Mouse (Mus musculus) right cerebral cortex, postnatal 4 days (tissue): ENCODE results near the gene Col5a3.
A peak's percentile ranks its signal among the peaks of the same experiment; 100 is the strongest.
"Not testable (repeated sequence)": the region's sequence is repeated elsewhere in the genome, so short reads cannot be mapped to it uniquely, and the experiment has no call there.

Experiments used
- DNase-seq: peaks from one replicate; pipeline ENCODE4 v3.0.0-alpha.2; 2022

Col5a3 gene

GRCm38 (mm10) chr9:20814521-20815272 is at the start of gene Col5a3:
Gene Col5a3, minus strand, starts transcription at chr9:20815067.
- no peak for DNase-seq

- DNase-seq = no peak
Observed at GRCm38 (mm10) chr9:20862225-20862624, 47.4 kb upstream of the Col5a3 start.

DNA sequence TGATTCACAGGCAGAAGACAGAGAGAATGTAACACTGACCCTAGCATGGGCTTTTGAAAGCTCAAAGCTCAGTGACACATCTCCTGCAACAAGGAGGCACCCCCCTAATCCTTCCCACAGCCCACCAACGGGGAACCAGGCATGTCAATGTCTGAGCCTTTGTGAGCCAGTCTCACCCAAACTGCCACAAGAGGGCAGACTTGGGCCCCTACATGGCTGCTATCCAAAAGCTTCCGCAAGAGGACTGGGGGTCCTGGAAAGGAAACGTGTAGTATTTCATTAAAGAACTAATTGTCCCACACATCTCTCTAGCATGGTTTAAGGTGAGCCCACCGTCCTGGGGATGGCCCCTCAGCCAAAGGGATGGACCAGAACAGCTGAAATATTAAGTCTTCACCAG is 47.0 kb upstream of the Col5a3 start:
- peak; percentile 39 for DNase-seq

DNA sequence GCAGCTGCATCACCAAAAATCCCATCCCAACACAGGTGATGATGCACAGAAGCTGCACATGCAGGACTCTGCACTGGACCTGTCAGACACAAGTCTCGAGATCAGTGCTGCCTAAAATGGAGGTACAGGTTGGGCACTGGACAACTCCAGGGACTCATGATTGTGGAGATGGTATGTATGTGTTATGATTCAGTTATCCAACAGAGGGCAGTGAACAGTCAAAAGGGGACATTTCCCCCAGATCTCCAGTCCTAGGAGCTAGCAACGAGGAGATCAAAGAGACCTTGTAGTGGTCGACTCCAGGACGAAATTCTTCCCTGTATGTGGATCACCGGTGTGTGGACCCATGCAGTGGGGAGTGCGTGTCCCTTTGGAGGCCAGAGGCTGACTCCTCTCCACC is 45.1 kb upstream of the Col5a3 start:
- DNase-seq = no peak

DNA sequence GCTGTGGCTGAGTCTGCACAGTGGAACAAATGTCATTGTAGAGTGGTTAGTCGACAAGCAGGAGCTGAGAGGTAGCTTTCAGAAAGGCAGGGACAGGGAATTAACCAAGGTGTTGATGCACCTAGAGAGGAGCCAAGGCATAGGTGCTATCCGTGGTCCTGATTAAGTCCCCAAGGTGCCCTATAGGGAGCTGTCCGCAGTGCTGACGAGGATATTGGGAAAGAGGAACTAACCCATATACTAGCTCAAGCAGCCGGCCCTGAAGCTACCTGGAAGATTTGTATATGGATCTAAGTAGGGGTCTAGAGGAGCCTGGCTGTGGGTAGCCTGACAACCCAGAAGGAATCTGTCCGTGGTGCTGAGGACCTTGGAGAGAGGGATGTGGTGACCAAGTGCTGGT is 42.3 kb upstream of the Col5a3 start:
- DNase-seq = no peak

- no peak for DNase-seq
Observed at GRCm38 (mm10) chr9:20850179-20850578, 35.3 kb upstream of the Col5a3 start.

GRCm38 (mm10) chr9:20842670-20843069 is 27.8 kb upstream of the Col5a3 start:
- DNase-seq = no peak

- DNase-seq = no peak
Observed at GRCm38 (mm10) chr9:20842211-20842610, 27.3 kb upstream of the Col5a3 start.

- no peak for DNase-seq
Observed at GRCm38 (mm10) chr9:20838931-20839330, 24.1 kb upstream of the Col5a3 start.

DNA sequence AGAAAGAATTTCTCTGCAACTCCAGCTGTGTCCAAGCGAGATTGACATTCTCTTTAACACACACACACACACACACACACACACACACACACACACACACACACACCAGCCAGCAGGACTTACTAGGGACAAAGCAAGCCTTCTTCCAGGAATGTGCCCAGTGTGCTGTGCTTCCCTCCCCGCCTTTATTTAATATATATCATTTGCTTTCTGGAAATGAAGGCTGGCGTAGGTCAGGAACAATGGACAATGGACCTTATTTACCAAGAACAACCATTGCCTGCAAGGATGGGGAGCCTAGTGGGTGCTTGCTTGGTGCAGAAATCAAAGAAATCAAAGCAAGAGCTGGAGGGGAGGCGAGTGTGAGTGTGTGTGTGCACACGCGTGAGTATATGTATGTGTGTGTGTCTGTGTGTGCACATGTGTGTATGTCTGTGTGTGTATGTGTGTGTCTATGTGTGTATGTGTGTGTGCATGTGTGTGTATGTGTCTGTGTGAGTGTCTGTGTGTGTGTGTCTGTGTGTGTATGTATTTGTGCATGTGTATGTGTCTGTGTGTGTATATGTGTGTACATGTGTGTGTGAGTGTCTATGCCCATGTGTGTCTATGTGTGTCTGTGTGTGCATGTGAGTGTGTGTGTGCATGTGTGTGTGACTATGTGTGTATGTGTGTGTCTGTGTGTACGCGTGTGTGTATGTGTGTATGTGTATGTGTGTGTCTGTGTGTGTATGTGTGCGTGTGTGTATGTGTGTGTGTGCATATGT is 22.5 kb upstream of the Col5a3 start:
- no peak for DNase-seq

GRCm38 (mm10) chr9:20835431-20835954 is 20.6 kb upstream of the Col5a3 start:
- DNase-seq = not testable (repeated sequence)

DNA sequence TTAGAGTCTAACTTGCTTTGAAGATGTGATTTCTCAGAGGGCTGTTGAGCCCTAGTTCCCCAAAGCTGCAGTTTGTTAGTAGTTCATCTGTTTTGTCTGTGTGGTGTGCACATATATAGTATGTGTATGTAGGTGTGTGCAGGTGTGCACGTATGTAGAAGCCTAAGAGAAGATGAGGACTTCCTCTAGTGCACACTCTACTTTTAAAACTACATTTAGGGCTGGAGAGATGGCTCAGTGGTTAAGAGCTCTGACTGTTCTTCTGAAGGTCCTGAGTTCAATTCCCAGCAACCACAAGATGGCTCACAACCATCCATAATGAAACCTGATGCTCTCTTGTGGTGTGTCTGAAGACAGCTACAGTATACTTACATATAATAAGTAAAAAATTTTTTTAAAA is 20.0 kb upstream of the Col5a3 start:
- DNase-seq = no peak

DNA sequence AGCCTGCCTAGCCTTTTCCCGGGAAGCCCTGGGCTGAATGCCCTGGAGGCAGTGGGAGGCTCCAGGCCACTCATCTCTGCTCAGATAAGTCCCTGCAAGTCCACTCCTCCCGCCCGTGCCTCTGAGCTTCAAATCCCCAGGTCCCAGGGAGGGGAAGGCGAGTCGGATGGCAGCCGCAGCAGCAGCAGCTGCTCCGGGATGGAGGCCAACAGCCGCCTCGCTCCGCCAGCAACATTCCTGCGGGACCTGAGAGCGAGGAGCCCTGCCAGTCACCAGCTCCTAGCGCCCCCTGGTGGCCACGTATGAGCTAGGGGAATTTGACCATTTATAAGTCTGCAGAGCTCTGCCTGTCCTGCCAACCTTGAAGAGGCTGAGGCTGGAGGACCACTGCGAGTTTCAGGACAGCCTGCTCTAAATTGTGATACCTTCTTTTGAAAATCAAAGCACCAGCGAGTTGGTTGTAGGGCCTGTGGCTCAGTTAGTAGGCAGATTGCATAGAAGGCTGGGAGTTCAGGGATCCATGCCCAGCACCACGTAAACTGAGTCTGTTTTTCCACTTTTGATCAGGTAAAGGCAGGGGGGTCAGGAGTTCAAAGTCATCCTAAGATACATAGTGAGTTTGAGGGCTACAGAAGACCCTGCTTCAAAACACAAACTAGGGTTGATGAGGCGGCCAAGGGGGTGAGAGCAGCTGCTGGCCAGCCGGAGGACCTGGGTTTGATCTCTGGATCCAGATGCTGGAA is 16.2 kb upstream of the Col5a3 start:
- peak; percentile 99 for DNase-seq

DNA sequence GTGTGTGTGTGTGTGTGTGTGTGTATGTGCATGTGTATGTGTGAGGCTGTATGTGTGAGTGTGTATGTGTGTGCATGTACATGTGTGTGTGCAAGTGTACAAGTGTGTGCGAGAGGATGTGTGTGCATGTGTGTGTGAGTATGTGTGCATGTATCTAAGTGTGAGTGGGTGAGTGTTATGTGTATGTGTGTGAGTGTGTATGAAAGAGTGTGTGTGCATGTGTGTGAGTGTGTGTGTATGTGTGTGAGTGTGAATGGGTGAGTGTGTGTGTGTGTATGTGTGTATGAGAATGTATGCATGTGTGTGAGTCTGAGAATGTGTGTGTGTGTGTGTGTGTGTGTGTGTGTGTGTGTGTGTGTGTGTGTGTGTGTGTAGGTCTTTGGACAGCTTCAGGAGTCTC is 13.3 kb upstream of the Col5a3 start:
- DNase-seq = no peak

DNA sequence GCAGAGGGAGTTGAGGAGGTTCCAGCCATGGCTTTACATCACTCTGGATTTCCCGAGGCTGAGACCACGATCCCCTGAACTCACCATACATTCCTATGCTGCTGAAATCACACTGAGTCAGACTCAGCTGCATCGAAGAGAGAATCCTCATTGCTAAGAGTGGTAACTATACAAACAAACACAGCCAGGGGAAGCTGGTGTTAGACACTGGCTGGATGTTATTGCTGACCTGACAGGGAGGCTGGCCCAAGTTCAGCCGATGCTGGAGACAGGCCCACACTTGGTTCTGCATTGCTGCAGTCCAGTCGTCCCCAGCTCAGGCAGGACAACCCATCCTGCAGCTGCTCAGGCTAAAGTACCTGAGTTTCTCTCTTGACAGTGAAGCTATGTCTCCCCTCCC is 10.9 kb upstream of the Col5a3 start:
- no peak for DNase-seq

- no peak for DNase-seq
Observed at GRCm38 (mm10) chr9:20822821-20823220, 8.0 kb upstream of the Col5a3 start.

DNA sequence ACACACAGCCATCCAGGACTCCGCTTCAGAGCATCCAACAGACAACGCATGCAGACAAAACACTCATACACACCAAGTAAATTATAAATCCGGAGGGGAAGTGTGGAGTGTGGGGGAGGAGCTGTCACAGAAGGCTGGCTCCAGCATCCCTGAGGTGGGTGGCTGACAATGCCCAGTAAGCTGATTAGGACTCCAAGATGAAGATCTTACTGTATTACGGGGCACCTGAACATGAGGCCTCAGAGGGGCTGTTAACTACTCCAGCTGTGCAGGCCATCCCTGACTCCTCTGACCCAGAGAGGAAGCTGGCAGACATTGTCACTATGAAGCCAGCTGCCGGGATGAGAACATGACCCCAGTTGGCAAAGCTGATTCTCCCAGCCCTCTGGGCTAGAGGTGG is 5.1 kb upstream of the Col5a3 start:
- DNase-seq = no peak

GRCm38 (mm10) chr9:20818236-20818635 is 3.4 kb upstream of the Col5a3 start, which contains the start of gene Rdh8:
Gene Rdh8, plus strand, starts transcription at chr9:20818503.
- no peak for DNase-seq

DNA sequence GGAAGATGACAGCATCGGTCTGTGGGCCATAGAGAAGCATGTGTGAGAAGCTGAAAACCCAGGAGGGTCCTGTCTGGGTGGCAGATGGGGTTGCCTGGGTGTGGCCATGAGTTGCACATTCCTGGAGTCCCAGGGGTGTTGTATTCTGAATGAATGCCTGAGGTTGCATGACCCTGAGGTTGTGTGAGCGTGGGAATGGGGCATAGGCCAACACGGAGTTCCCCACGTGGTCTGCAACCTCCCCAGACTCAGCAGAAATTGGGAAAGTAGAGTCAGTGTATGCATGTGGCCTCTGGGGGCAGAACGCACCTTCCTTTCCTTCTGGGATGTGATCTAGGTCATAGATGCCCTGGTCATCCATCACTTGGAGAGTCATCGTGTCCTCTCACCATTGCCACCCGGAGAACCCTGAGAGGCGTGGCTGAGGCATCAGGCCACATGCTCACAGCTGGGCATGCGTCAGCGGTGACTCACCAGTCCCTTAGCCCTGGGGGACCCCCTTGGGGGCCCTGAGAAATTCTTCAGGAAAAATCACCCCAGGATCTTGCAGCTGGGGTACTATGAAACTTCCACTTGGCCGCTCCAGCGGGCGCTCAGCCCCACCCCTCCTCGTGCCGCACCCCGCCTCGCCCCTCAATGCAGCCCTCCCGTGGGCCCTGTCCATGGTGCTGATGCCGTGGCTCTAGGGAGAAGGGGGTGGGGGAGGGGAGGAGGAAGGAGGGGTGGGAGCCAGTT is 2.2 kb downstream of the Col5a3 start:
- DNase-seq = peak; percentile 17

- DNase-seq = no peak
Observed at GRCm38 (mm10) chr9:20810773-20811172, 4.1 kb downstream of the Col5a3 start.

DNA sequence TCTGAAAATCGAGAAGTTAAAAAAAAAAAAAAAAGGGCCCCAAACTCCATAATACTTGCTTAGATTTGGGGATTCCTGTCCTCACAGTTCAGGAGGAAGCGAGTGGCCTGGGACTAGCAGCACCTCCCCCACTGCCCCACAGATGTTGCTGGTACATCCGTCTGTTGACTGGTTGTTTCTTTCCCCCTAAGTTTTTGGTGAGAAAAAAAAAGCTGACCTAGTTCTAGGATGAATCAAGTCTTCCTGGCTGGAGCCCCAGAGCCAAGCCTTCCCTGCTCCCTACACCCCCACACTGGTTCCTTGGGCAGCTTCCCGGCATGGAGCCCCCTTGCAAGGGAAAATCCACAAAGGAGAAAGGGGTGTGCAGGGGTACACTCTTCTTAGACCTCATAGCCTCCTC is 4.6 kb downstream of the Col5a3 start:
- no peak for DNase-seq

DNA sequence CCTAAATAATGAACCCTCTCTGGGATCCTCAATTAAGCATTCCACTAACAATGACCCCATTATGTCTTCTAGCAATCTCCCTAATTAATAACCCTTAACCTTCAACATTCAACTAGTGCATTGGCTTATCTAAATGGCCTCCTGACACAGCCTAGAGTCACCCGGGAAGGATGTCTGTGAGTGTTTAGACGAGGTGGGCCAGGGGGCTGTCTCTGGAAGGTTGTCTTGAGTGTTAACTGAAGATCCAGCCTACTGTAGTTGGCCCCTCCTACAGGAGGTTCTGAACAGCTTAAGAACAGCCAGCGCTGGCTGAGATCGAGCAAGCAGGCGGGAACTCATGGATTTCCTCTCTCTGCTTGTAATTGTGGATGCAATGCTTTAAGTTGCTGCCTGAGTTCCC is 9.2 kb downstream of the Col5a3 start:
- no peak for DNase-seq

DNA sequence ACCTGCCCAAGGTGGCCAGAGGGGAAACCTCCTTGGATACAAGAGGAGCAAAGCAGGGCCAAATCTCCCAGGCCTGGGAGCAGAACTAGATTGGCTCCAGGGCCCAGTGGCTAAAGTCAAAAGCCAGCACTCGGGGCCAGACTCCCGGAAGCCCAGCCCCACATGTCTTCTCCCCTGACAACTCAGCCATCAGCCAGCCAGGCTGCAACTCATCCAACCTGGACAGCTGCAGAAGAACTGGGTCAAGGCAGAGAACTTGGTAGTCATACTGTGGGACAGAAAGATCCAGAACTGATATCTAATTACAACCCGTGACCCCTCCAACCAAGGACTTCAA is 9.7 kb downstream of the Col5a3 start:
- DNase-seq = no peak
